ENCODE assay signal across 17 mouse cellular contexts in genomic region chr13:36401011-36401410, GRCm38 (mm10).
DNase-seq lines count a peak whose midpoint lies in the region; ATAC-seq lines count a peak whose summit lies in the region.
"Had no signal": no experiment of that assay in that cellular context is flagged by ENCODE, and none has a peak within 500 bp of the region (broad histone marks: within the 10 kb centered on the region; RNA-seq: fewer than 3 reads in every experiment).

No protein-coding gene starts in this region.

- no peak for DNase-seq in frontal cortex, postnatal 14 days (ENCODE audit: low spot score in 2 of 2)
- peak; percentile 47 for DNase-seq in left cerebral cortex, postnatal 4 days
- DNase-seq in left cerebral cortex, adult 9 months (ENCODE audit: low spot score in 2 of 2): no peak
- peak; percentile 12 for DNase-seq in lung, postnatal 36 days
- DNase-seq in lung, postnatal 4 days: no peak
- no peak for DNase-seq in gastrocnemius, postnatal 36 days
- DNase-seq: adrenal gland, adult 2 months; adrenal gland, postnatal 25 days; cerebellum, adult 2 months; cerebellum, postnatal 25 days; gastrocnemius, adult 2 months; gastrocnemius, postnatal 25 days; heart, adult 18-20 months; heart, postnatal 14 days had no signal

- intact Hi-C loops in left cerebral cortex, postnatal 4 days (cut with DNase I): no loop called here
- intact Hi-C loops in gastrocnemius, postnatal 36 days (cut with DNase I): no loop called here

- ATAC-seq in frontal cortex, adult (ENCODE audit: low TSS enrichment): peak; percentile 41
- ATAC-seq: forebrain, embryonic 16.5 days; hindbrain, postnatal 0 days had no signal

Comparison
In these comparisons a context has a peak if more than half of its experiments do, and no peak if none do; other contexts are left out.
1. DNase-seq: peak in left cerebral cortex, postnatal 4 days (single experiment) and lung, postnatal 36 days (single experiment); none in frontal cortex, postnatal 14 days (0 of 2), left cerebral cortex, adult 9 months (0 of 2), lung, postnatal 4 days (0 of 2) and gastrocnemius, postnatal 36 days (0 of 2).